Mouse (Mus musculus) ES-E14 (cell line): Measurements from ENCODE around the gene Myrfl.

Experiments used
- HCFC1 ChIP-seq: IDR thresholded peaks from 2 replicates; pipeline ENCODE4 v1.6.1; 2012; ENCODE audit warnings: low read length, inconsistent platforms, borderline replicate concordance; ENCODE audit not compliant: insufficient read depth
- ZC3H11A ChIP-seq: IDR thresholded peaks from 2 replicates; pipeline ENCODE4 v1.6.1; 2012; ENCODE audit warnings: low read depth, mild to moderate bottlenecking, inconsistent platforms, low read length, borderline replicate concordance

DNA sequence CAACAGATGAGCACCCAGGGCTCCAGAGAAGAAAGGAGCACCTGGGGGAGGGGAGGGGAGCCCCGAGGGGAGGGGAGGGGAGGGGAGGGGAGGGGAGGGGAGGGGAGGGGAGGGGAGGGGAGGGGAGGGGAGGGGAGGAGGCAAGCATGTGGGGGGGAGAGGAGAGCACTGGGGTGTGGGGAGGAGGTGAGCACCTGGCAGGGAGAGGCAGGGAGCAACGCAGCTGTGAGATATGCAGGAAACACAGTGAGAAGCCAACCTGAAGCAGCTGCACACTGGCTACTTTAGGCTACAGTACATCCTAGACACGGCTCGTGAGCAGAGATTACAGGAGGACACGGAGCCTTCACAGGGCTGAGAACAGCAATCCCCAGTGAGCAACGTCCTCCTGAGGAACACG is 34.2 kb upstream of the Myrfl start:
- TF ChIP-seq ZC3H11A (no peak), HCFC1 (no peak)
